Mouse (Mus musculus): ENCODE measurements around the gene Fbxo47. TPM values are rescaled to one million over a fixed set of nuclear protein-coding genes. Genes with fewer than 3 reads are reported as not detected.
"Not testable (repeated sequence)": the region's sequence is repeated elsewhere in the genome, so short reads cannot be mapped to it uniquely, and the experiment has no call there.

The Fbxo47 gene
- polyA plus RNA-seq, 1 experiment from 2014 or later, result 0.74 TPM

DNA sequence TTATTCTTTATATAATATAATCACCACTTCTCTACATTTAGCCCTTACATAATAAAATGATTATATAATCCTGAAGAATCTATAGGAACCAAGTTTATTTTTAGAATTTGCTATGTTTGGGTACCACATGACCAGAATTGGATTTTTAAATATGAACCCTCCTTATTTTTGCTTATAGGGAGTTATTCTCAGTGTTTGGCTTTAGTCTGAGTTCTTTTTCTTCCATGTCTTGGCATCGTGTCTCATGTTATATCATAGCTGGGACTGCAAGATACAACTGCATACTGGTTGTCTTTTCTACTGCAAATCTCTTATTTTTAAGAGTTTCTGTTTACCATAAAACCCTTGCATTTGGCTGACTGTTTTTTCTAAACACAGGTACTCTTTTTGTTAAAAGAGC is 9.6 kb downstream of the Fbxo47 start:
- no peak overlapping the region for H3K4me2 ChIP-seq (replicated peaks)
- no peak for ATAC-seq

DNA sequence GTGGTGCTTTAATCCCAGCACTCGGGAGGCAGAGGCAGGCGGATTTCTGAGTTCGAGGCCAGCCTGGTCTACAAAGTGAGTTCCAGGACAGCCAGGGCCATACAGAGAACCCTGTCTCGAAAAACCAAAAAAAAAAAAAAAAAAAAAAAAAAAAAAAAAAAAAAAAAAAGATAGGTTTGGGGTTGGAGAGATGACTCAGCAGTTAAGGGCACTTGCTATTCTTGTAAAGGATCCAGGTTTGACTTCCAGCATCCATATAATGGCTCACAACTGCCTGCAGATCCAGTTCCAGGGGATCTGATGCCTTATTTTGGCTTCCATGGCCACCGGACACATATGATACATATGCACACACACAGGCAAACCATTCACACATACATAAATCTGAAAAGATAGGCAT is 11.6 kb downstream of the Fbxo47 start:
- H3K9me3 ChIP-seq; H3K4me3 ChIP-seq (replicated peaks); H3K4me2 ChIP-seq (replicated peaks); H3K36me3 ChIP-seq; H3K9ac ChIP-seq (replicated peaks); H3K4me1 ChIP-seq (replicated peaks); H3K27ac ChIP-seq; ATAC-seq; H3K27me3 ChIP-seq: not testable (repeated sequence)
- 86% methylated on average over 5 of the region's 5 CpGs for WGBS

More for the DNA sequence above, 9.6 kb downstream of the Fbxo47 start:
- no peak overlapping the region for H3K27ac ChIP-seq
- H3K4me1 ChIP-seq (replicated peaks), result no peaks in the 10 kb centered on the region
- H3K36me3 ChIP-seq, result no peaks in the 10 kb centered on the region
- H3K9me3 ChIP-seq, result no peaks in the 10 kb centered on the region
- H3K9ac ChIP-seq (replicated peaks), result no peak overlapping the region
- no peaks in the 10 kb centered on the region for H3K27me3 ChIP-seq
- no peak overlapping the region for H3K4me3 ChIP-seq (replicated peaks)
- WGBS, result 95% methylated on average over 1 of the region's 1 CpGs

DNA sequence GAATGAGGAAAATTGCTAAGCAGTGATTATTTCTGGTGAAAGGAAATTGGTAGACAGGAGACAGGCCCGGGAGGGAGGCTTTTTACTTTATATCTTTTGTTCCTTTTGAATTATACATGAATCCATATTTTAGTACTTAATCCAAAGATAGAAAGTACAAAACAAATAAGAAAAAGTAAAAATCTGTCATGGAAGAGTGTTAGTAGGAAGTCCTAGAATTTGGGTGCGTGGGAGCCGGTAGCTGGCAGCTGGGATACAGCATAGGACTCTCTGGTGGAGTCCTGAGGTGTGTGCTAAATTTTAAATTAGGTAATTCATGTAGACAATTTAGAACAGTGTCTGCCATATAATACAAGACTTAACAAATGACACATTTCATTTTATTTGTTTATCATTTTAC is 16.4 kb downstream of the Fbxo47 start:
- Histone ChIP-seq H3K4me3 (replicated peaks) (no peak overlapping the region), H3K27me3 (no peaks in the 10 kb centered on the region), H3K4me2 (replicated peaks) (no peak overlapping the region), H3K36me3 (no peaks in the 10 kb centered on the region), H3K4me1 (replicated peaks) (no peaks in the 10 kb centered on the region), H3K27ac (no peak overlapping the region), H3K9me3 (no peaks in the 10 kb centered on the region), H3K9ac (replicated peaks) (no peak overlapping the region)
- WGBS, result 86% methylated on average over 3 of the region's 3 CpGs
- ATAC-seq, result no peak

DNA sequence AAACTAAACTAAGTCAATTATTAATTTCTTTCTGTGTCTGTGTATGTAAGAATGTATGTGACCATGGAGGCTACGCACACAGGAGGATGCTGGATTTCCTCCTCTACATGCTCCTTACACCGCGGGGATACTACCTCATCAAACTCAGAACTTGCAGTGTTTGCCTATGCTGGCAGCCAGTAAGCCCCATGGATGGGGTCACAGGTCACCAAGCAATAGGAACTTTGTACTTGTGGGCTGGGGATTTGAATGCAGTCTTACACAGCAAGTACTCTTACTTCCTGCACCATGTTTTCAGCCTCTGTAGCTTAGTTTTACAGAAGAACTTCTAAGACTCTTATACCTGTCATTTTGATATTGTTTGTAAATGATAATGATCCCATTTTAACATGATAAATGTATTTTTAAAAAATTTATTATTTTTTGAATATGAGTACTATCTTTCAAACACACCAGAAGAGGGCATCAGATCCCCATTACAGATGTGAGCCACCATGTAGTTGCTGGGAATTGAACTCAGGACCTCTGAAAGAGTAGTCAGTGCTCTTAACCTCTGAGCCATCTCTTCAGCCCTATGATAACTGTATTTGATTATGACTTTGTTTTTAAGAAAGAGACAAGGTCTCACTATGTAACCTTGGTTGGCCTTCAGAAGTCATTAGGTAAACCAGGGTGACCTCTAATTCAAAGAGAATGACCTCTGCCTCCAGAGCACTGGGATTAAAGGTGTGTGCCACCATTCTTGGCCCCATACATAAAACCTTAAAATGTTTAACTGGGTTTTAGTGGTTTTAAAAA is 17.7 kb downstream of the Fbxo47 start:
- Histone ChIP-seq H3K4me1 (replicated peaks) (no peaks in the 10 kb centered on the region), H3K9ac (replicated peaks) (no peak overlapping the region), H3K9me3 (no peaks in the 10 kb centered on the region), H3K4me2 (replicated peaks) (no peak overlapping the region), H3K27me3 (no peaks in the 10 kb centered on the region), H3K36me3 (no peaks in the 10 kb centered on the region), H3K4me3 (replicated peaks) (no peak overlapping the region), H3K27ac (no peak overlapping the region)
- WGBS, result 86% methylated on average over 3 of the region's 3 CpGs
- ATAC-seq, result no peak

DNA sequence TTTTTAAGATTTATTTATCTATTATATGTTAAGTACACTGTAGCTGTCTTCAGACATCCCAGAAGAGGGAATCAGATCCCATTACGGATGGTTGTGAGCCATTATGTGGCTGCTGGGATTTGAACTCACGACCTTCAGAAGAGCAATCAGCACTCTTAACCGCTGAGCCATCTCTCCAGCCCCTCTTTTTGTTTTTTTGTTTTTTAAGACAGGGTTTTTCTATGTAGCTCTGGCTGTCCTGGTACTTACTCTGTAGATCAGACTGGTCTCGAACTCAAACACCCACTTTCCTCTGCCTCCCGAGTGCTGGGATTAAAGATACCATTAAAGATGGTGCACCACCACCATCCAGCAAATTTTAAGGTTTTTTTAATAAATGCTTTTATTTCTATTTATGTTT is 18.5 kb downstream of the Fbxo47 start:
- no peak overlapping the region for H3K9ac ChIP-seq (replicated peaks)
- no peak overlapping the region for H3K4me2 ChIP-seq (replicated peaks)
- H3K36me3 ChIP-seq, result no peaks in the 10 kb centered on the region
- no peaks in the 10 kb centered on the region for H3K27me3 ChIP-seq
- no peak for ATAC-seq
- no peak overlapping the region for H3K4me3 ChIP-seq (replicated peaks)
- no peaks in the 10 kb centered on the region for H3K4me1 ChIP-seq (replicated peaks)
- H3K27ac ChIP-seq, result no peak overlapping the region
- H3K9me3 ChIP-seq, result no peaks in the 10 kb centered on the region
- 90% methylated on average over 5 of the region's 5 CpGs for WGBS

DNA sequence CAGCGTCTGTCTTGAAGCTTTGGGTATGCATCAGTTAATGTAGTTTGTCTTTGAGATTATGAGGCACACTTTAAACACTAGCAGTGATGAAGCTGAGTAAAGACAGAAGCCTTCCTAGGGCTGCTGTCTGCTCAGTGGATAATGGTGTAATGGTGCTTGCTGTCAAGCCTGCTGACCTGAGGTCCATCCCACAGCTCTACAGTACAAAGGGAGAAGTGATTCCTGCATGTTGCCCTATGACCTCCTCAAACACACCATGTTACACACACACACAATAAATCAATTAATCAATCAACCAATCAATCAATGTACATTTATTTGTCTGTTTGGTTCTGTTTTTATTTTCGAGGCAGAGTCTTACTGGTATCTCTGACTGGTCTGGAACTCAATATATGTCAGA is 21.8 kb downstream of the Fbxo47 start:
- no peaks in the 10 kb centered on the region for H3K4me1 ChIP-seq (replicated peaks)
- no peak overlapping the region for H3K9ac ChIP-seq (replicated peaks)
- 84% methylated on average over 2 of the region's 2 CpGs for WGBS
- no peak overlapping the region for H3K4me3 ChIP-seq (replicated peaks)
- ATAC-seq, result no peak
- no peak overlapping the region for H3K4me2 ChIP-seq (replicated peaks)
- no peaks in the 10 kb centered on the region for H3K9me3 ChIP-seq
- no peak overlapping the region for H3K27ac ChIP-seq
- no peaks in the 10 kb centered on the region for H3K27me3 ChIP-seq
- no peaks in the 10 kb centered on the region for H3K36me3 ChIP-seq

DNA sequence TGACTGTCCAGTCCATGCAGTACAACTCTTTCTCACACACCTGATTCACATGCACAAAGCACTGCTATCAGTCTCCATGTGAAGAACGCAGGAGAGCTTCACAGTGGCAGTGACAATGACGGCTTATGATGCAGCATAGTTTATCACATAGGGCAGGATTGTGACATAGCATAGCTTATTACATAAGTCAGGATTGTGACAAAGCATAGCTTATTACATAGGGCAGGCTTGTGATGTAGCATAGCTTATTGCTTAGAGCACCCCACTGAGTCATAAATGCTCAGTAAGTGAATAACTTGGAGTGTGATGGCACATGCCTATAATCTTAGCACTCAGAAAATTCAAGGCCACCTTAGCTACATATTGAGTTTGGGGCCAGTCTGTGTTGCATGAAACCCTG is 28.5 kb downstream of the Fbxo47 start:
- H3K4me1 ChIP-seq (replicated peaks), result no peaks in the 10 kb centered on the region
- 91% methylated on average over 2 of the region's 2 CpGs for WGBS
- no peak for ATAC-seq
- no peak overlapping the region for H3K27ac ChIP-seq
- H3K4me2 ChIP-seq (replicated peaks), result no peak overlapping the region
- H3K36me3 ChIP-seq, result no peaks in the 10 kb centered on the region
- H3K27me3 ChIP-seq, result no peaks in the 10 kb centered on the region
- H3K9me3 ChIP-seq, result no peaks in the 10 kb centered on the region
- H3K9ac ChIP-seq (replicated peaks), result no peak overlapping the region
- no peak overlapping the region for H3K4me3 ChIP-seq (replicated peaks)

DNA sequence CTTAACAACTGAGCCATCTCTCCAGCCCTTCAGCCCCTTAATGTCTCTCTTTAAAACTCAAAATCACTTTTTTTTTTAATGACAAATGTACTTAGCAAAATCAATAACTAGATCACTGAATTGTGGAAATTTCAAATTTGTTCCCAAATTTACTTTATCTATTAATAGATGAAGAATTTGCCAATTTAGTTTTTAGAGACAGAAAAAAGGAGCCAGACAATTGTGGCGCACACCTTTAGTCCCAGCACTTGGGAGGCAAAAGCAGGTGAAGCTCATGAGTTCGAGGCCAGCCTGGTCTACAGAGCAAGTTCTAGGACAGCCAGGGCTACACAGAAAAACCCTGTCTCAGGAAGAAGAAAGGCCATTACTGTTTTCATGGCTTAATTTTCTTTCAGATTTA is 32.4 kb downstream of the Fbxo47 start:
- no peaks in the 10 kb centered on the region for H3K36me3 ChIP-seq
- H3K4me1 ChIP-seq (replicated peaks), result no peaks in the 10 kb centered on the region
- no peak overlapping the region for H3K9ac ChIP-seq (replicated peaks)
- H3K27me3 ChIP-seq, result no peaks in the 10 kb centered on the region
- H3K9me3 ChIP-seq, result no peaks in the 10 kb centered on the region
- no peak overlapping the region for H3K4me3 ChIP-seq (replicated peaks)
- no peak overlapping the region for H3K4me2 ChIP-seq (replicated peaks)
- no peak for ATAC-seq
- no peak overlapping the region for H3K27ac ChIP-seq
- WGBS, result 86% methylated on average over 2 of the region's 2 CpGs

DNA sequence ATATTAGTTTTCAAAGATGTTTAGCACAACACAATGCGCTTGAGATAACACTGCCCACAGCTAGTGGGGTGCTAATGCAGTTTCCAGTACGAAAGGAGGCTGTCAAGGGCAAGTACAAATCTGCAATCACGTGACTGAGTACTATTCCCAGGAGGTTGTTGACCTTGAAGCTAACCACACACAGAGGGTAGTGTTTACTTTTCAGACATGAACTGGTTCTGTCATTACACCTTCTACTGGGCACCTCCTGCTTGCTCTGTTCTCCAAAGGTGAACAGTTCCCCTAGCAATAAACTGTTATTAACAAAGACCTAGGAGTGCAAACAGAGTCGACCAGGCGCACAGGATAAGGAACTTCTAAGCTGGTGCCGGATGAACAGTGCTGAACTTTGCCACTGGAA is 33.6 kb downstream of the Fbxo47 start:
- Histone ChIP-seq H3K9ac (replicated peaks) (no peak overlapping the region), H3K4me1 (replicated peaks) (no peaks in the 10 kb centered on the region), H3K4me2 (replicated peaks) (no peak overlapping the region), H3K36me3 (no peaks in the 10 kb centered on the region), H3K27me3 (no peaks in the 10 kb centered on the region), H3K4me3 (replicated peaks) (no peak overlapping the region), H3K9me3 (no peaks in the 10 kb centered on the region), H3K27ac (no peak overlapping the region)
- WGBS, result 74% methylated on average over 6 of the region's 6 CpGs
- no peak for ATAC-seq

DNA sequence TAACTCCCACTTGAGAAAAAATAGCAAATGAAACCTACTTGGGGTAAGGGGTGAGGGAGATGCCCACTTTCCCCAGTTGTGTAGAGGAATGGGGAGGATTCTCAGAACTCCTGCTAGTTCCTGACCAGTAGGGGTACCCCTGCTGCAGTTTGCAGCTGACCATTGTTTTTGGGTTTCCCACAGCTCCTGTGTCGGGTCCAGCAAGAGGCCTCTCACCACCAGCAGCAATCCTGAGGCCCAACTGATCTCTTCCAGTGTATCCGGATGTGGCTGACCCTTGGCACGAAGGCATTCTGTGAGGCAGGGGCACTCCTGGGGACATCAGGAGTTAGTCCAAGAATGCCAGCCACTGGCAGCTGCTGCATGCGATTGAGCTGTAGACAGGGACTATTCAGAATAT is 42.0 kb downstream of the Fbxo47 start:
- peak overlapping the region; percentile 63 for H3K4me3 ChIP-seq (replicated peaks)
- no peaks in the 10 kb centered on the region for H3K9me3 ChIP-seq
- H3K36me3 ChIP-seq, result peaks cover 10% of the 10 kb centered on the region
- ATAC-seq, result no peak
- H3K4me1 ChIP-seq (replicated peaks), result peaks cover 19% of the 10 kb centered on the region
- peak overlapping the region; percentile 63 for H3K4me2 ChIP-seq (replicated peaks)
- peak overlapping the region; percentile 76 for H3K9ac ChIP-seq (replicated peaks)
- no peaks in the 10 kb centered on the region for H3K27me3 ChIP-seq
- peak overlapping the region; percentile 95 for H3K27ac ChIP-seq
- 30% methylated on average over 4 of the region's 4 CpGs for WGBS

DNA sequence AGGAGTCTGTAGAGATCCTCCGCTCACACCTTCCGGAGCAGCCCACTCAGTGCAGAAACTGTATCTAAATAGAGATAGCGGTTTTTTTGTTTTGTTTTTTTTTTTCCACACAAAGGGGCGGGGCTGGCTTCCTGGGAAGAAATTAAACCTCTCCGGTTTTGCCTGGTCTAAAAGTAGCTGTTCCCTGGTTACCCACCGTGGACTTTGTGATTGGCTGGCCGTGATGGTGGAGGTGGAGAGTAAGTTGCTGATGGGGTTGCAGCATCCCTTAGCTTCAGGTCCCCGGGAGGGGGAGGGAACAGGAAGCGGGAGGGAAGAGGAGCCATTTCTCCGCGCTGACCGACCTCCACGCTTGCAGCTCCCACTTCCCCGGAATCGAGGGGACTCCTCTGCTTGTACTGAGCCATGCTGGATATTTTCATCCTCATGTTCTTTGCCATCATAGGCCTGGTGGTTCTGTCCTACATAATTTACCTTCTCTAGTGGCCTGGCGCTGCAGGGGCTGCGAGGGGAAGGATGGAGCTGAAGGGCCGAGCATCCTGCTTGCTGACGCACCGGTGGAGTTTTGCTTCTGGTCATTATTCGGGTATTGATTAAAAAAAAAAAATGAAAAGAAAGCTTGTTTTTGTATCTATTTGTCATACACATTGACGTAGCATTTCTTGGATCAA is 42.8 kb downstream of the Fbxo47 start:
- H3K36me3 ChIP-seq, result peaks cover 19% of the 10 kb centered on the region
- H3K27ac ChIP-seq, result peak overlapping the region; percentile 95
- H3K9ac ChIP-seq (replicated peaks), result peak overlapping the region; percentile 76
- H3K4me3 ChIP-seq (replicated peaks), result peak overlapping the region; percentile 63
- no peaks in the 10 kb centered on the region for H3K9me3 ChIP-seq
- no peaks in the 10 kb centered on the region for H3K27me3 ChIP-seq
- ATAC-seq, result peak; percentile 92
- H3K4me1 ChIP-seq (replicated peaks), result peaks cover 19% of the 10 kb centered on the region
- H3K4me2 ChIP-seq (replicated peaks), result peak overlapping the region; percentile 63
- WGBS, result under 1% methylated on average over 22 of the region's 22 CpGs

DNA sequence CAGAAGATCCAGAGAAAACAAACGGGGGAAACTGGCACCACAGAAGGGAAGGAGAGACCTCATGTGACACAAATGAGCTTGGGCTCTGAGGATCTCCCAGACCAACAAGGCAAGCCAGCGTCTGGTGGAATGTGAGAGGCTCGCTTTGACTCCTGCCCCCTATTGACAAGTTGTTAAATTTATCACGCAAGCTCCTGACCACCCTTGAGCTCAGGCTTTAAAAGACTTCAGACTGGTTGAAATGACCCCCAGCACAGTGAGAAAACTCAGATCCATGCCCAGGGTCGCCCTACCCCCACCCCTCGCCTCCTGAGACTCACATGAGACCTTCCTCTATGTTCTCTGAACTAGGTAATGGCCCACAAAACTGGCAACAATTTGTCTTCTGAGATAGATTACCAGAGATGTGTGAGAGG is 43.4 kb downstream of the Fbxo47 start, which contains the start of gene B230217C12Rik:
Gene B230217C12Rik (plus strand): TSS at position 242 of the 416 bp plus-strand sequence.
- Histone ChIP-seq H3K4me2 (replicated peaks) (peak within 1 kb of the TSS; percentile 63), H3K27ac (peak within 1 kb of the TSS; percentile 95), H3K9ac (replicated peaks) (peak within 1 kb of the TSS; percentile 76), H3K36me3 (peaks cover 24% of the 10 kb centered on the region), H3K4me3 (replicated peaks) (peak within 1 kb of the TSS; percentile 63), H3K9me3 (no peaks in the 10 kb centered on the region), H3K4me1 (replicated peaks) (peaks cover 19% of the 10 kb centered on the region), H3K27me3 (no peaks in the 10 kb centered on the region)
- ATAC-seq, result peak; percentile 65
- 2% methylated on average over 6 of the region's 6 CpGs for WGBS
